Mouse (Mus musculus) adrenal gland (tissue): ENCODE data around the gene Medag.

Source experiments
- intact Hi-C: fragments of 180-260 bp; cut with DNase I; formaldehyde crosslinking; loops from one replicate; pipeline ENCODE4 v1.15.1; 2025

The Medag gene

GRCm38 (mm10) chr5:149381948-149382347, 29.6 kb upstream of the Medag start:
- intact Hi-C loops, result no loop called here

GRCm38 (mm10) chr5:149382601-149383000, 28.9 kb upstream of the Medag start:
- intact Hi-C loops, result no loop called here

GRCm38 (mm10) chr5:149385228-149385961, 26.2 kb upstream of the Medag start:
- intact Hi-C loops, result no loop called here

- intact Hi-C loops, result no loop called here
Observed at GRCm38 (mm10) chr5:149386294-149386850, 25.2 kb upstream of the Medag start.

GRCm38 (mm10) chr5:149388947-149389346, 22.6 kb upstream of the Medag start:
- intact Hi-C loops, result no loop called here

GRCm38 (mm10) chr5:149389548-149390211, 21.9 kb upstream of the Medag start:
- intact Hi-C loops, result no loop called here

- intact Hi-C loops, result no loop called here
Observed at GRCm38 (mm10) chr5:149391574-149392375, 19.8 kb upstream of the Medag start.

- intact Hi-C loops, result no loop called here
Observed at GRCm38 (mm10) chr5:149392420-149392988, 19.0 kb upstream of the Medag start.

- intact Hi-C loops, result no loop called here
Observed at GRCm38 (mm10) chr5:149401446-149401975, 10.0 kb upstream of the Medag start.

- intact Hi-C loops, result no loop called here
Observed at GRCm38 (mm10) chr5:149402029-149402428, 9.5 kb upstream of the Medag start.

- intact Hi-C loops, result no loop called here
Observed at GRCm38 (mm10) chr5:149403386-149403785, 8.2 kb upstream of the Medag start.

GRCm38 (mm10) chr5:149404710-149405109, 6.8 kb upstream of the Medag start:
- intact Hi-C loops, result no loop called here

GRCm38 (mm10) chr5:149406791-149407276, 4.7 kb upstream of the Medag start:
- intact Hi-C loops, result no loop called here

- intact Hi-C loops, result no loop called here
Observed at GRCm38 (mm10) chr5:149409502-149409901, 2.0 kb upstream of the Medag start.

- intact Hi-C loops, result no loop called here
Observed at GRCm38 (mm10) chr5:149412194-149412575, 636 bp downstream of the Medag start.

GRCm38 (mm10) chr5:149412671-149413070, 1.1 kb downstream of the Medag start:
- intact Hi-C loops, result no loop called here

GRCm38 (mm10) chr5:149414369-149415167, 3.0 kb downstream of the Medag start:
- intact Hi-C loops, result no loop called here

GRCm38 (mm10) chr5:149417381-149417780, 5.8 kb downstream of the Medag start:
- intact Hi-C loops, result no loop called here

- intact Hi-C loops, result no loop called here
Observed at GRCm38 (mm10) chr5:149426525-149426924, 15.0 kb downstream of the Medag start.
